Mouse (Mus musculus) forebrain, postnatal 0 days (tissue): ENCODE measurements at regions not wholly inside any gene's neighbourhood (a gene's known extent, or its start where the extent isn't known, plus 50 kb on each side); places are given as distances from the start of the nearest gene placed in this dataset.
"Not testable (repeated sequence)": the region's sequence is repeated elsewhere in the genome, so short reads cannot be mapped to it uniquely, and the experiment has no call there.

Experiments used
- ATAC-seq: fragments of 200-750 bp; cut with Nextera tagmentation; 2 replicates; pipeline ENCODE4 v1.8.0; 2017; ENCODE audit warnings: mild to moderate bottlenecking, moderate library complexity
- DNase-seq: peaks from one replicate; pipeline ENCODE4 v3.0.0-alpha.2; 2015
- H3K27ac ChIP-seq: fragments of 300-500 bp; sonication (generic); 2 replicates; pipeline ENCODE4 v1.5.1; 2014; ENCODE audit warnings: low read depth, mild to moderate bottlenecking, antibody characterized with exemption, low read length, moderate library complexity, mixed read lengths
- H3K27me3 ChIP-seq: fragments of 300-500 bp; sonication (generic); 2 replicates; pipeline ENCODE4 v1.6.1; 2014; ENCODE audit warnings: mild to moderate bottlenecking, low read length, mixed read lengths; ENCODE audit not compliant: insufficient read depth
- H3K36me3 ChIP-seq: fragments of 300-500 bp; sonication (generic); 2 replicates; pipeline ENCODE4 v1.6.1; 2014; ENCODE audit warnings: mild to moderate bottlenecking, moderate library complexity; ENCODE audit not compliant: insufficient read depth
- H3K4me1 ChIP-seq: fragments of 300-500 bp; sonication (generic); 2 replicates; pipeline ENCODE4 v1.6.1; 2014; ENCODE audit warnings: antibody characterized with exemption; ENCODE audit not compliant: insufficient read depth
- H3K4me2 ChIP-seq: fragments of 300-500 bp; sonication (generic); 2 replicates; pipeline ENCODE4 v1.6.1; 2014; ENCODE audit warnings: low read depth, mild to moderate bottlenecking, moderate library complexity
- H3K4me3 ChIP-seq: fragments of 300-500 bp; sonication (generic); 2 replicates; pipeline ENCODE4 v1.5.1; 2014; ENCODE audit warnings: low read depth, low read length, mixed read lengths
- H3K9ac ChIP-seq: fragments of 300-500 bp; sonication (generic); 2 replicates; pipeline ENCODE4 v1.6.1; 2014; ENCODE audit warnings: mild to moderate bottlenecking
- H3K9me3 ChIP-seq: fragments of 300-500 bp; sonication (generic); 2 replicates; pipeline ENCODE4 v1.6.1; 2016; ENCODE audit warnings: low read length
- CTCF ChIP-seq: sonication (generic); IDR thresholded peaks from 2 replicates; pipeline ENCODE4 v1.5.1; 2016; ENCODE audit warnings: antibody characterized with exemption, control low read depth, low read depth
- WGBS: fragments of 180-500 bp; shearing (Covaris S2); extraction: QIAGEN DNeasy Blood & Tissue Kit; methylation state at CpG from one replicate; pipeline ENCODE4 v1.1.7; 2014; 5-methylcytosine and 5-hydroxymethylcytosine counted together

DNA sequence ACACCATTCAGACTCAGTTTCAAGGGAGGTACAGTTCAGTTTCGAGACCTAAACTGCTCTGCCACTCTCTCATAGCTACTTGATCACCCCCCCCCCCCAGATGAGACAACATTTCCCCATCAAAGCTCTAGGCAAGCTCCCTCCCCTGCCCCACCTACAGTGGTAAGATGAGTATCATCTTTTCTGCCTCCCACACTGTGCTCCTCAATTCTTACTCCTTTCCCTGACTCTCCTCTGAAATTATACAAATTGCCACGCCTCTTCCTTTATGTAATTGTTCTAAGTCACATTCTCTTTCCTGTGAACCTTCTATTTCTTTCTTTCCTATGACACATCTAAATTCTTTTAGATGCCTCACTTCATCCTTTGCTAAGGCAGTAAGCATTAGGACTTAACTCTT lies 321.6 kb downstream of the Htr1b start:
- Histone ChIP-seq H3K4me1 (no peaks in the 10 kb centered on the region), H3K27me3 (no peaks in the 10 kb centered on the region), H3K27ac (no peak overlapping the region), H3K9me3 (no peaks in the 10 kb centered on the region), H3K4me2 (no peak overlapping the region), H3K4me3 (no peak overlapping the region), H3K9ac (no peak overlapping the region), H3K36me3 (no peaks in the 10 kb centered on the region)
- DNase-seq (no peak), ATAC-seq (no peak)
- no peak for TF ChIP-seq CTCF
- WGBS, result 90% methylated on average over 2 of the region's 2 CpGs

DNA sequence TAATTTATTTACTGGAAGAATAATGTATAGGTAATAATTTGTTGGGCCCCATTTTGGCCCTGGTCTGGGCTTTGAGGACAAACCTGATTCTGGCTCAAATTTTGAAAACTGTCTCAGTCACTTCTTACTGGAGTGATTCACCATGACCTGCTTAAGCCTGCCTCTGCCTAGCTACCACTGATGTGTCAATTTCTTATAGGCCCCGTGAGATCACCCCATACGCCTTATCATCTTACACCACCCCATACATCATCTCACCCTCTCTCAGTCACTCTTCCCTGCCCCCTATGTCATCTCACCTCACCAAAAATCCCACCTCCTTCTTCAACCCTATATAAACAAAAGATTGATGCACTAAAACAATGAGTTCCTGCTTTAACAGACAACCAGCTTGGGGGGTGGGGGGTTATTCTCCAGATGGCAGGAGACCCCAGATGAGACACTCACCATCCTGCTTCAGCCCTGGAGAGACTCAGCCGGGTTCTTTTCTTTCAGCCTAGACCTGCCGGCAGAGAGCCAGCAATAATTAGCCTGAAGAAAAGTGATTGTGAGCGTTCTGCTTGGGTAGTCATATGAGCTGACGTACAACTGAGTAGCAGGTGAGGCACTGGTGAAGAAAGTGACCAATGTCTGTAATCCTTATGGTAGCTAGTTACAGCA lies 325.0 kb downstream of the Htr1b start:
- no peak for ATAC-seq
- H3K9me3 ChIP-seq, result no peaks in the 10 kb centered on the region
- H3K27me3 ChIP-seq, result no peaks in the 10 kb centered on the region

DNA sequence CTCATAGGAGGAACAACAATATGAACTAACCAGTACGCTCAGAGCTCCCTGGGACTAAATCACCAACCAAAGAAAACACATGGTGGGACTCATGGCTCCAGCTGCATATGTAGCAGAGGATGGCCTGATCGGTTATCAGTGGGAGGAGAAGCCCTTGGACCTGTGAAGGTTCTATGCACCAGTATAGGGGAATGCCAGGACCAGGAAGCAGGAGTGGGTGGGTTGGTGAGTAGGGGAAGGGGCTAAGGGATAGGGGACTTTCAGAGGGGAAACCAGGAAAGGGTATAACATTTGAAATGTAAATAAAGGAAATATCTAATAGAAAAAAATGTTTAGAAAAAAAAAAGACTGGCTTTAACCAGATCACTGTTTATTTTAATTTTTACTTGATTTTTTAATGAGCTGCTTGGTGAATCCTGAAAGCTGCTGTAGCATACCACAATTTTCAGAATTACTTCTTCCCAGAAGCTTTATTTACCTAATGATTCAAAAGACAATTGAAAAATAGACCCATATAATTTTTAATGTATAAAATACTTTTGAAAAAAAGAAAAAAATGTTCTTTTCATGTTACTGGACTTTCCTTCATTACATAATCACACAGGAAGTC lies 328.1 kb downstream of the Htr1b start:
- no peak for ATAC-seq
- Histone ChIP-seq H3K27me3 (no peaks in the 10 kb centered on the region), H3K9me3 (no peaks in the 10 kb centered on the region), H3K4me2 (no peak overlapping the region), H3K36me3 (no peaks in the 10 kb centered on the region), H3K9ac (no peak overlapping the region), H3K4me1 (no peaks in the 10 kb centered on the region), H3K27ac (no peak overlapping the region), H3K4me3 (no peak overlapping the region)
- no peak for DNase-seq
- no peak for TF ChIP-seq CTCF
- 96% methylated on average over 2 of the region's 2 CpGs for WGBS

More for the DNA sequence above, 325.0 kb downstream of the Htr1b start:
- Histone ChIP-seq H3K36me3 (no peaks in the 10 kb centered on the region), H3K4me2 (no peak overlapping the region), H3K4me3 (no peak overlapping the region), H3K9ac (no peak overlapping the region), H3K27ac (no peak overlapping the region), H3K4me1 (no peaks in the 10 kb centered on the region)
- DNase-seq, result no peak
- WGBS, result 66% methylated on average over 6 of the region's 6 CpGs
- TF ChIP-seq CTCF, result no peak

DNA sequence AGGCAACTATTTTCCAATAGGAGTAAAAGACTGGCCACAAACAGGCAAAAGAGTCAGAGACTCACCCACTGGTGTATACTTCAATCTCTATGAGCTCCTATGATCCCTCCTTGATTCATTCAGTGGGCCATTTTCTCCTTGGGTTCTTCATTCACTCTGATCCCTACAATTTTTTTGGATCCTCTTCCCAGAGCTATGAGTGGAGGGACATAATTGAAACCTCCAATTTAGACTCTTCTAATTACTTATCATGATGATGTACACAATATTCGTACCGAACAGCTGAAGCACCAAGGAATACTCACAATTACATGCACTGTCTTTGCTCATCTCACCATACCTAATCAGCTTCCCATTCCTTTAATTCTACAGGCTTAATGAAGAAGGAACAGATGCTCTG lies 357.9 kb downstream of the Htr1b start:
- H3K4me2 ChIP-seq, result no peak overlapping the region
- H3K27me3 ChIP-seq, result no peaks in the 10 kb centered on the region
- no peak overlapping the region for H3K27ac ChIP-seq
- ATAC-seq (no peak), DNase-seq (no peak)
- H3K36me3 ChIP-seq, result no peaks in the 10 kb centered on the region
- H3K4me3 ChIP-seq, result no peak overlapping the region
- H3K9me3 ChIP-seq, result no peaks in the 10 kb centered on the region
- H3K4me1 ChIP-seq, result no peaks in the 10 kb centered on the region
- no peak for TF ChIP-seq CTCF
- WGBS, result 73% methylated on average over 2 of the region's 2 CpGs
- H3K9ac ChIP-seq, result no peak overlapping the region

DNA sequence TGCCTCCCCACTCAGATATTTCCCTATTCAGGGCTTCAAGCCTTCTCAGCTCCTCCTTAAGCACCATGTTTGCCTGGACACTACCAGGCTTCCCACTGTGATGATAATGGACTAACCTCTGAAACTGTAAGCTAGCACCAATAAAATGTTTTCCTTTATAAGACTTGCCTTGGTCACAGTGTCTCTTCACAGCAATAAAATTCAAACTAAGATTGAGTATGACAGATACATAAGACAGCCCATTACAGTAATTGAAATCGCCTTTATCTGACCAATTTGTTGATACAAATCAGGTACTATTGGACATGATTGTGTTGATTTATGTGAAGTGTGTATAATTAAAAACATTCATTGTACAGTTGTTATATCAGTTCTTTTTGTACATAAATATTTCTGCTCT lies 358.3 kb downstream of the Htr1b start:
- Histone ChIP-seq H3K4me3 (no peak overlapping the region), H3K4me1 (no peaks in the 10 kb centered on the region), H3K9me3 (no peaks in the 10 kb centered on the region), H3K9ac (no peak overlapping the region), H3K36me3 (no peaks in the 10 kb centered on the region), H3K27me3 (no peaks in the 10 kb centered on the region), H3K4me2 (no peak overlapping the region), H3K27ac (no peak overlapping the region)
- 81% methylated on average over 1 of the region's 1 CpGs for WGBS
- TF ChIP-seq CTCF, result no peak
- DNase-seq, result no peak
- ATAC-seq, result no peak

DNA sequence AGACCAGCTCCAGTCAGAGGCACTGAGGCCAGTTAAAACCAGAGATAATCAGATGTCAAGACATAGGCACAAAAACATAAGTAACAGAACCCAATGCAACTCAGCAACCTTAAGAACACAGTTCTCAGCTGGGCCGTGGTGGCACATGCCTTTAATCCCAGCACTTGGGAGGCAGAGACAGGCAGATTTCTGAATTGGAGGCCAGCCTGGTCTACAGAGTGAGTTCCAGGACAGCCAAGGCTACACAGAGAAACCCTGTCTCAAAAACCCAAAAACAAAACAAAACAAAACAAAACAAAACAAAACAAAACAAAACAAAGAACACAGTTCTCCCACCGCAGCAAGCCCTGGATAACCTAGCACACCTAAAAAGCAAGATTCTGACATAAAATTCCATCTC lies 408.7 kb downstream of the Htr1b start:
- not testable (repeated sequence) for H3K9me3 ChIP-seq, H3K27me3 ChIP-seq, H3K4me3 ChIP-seq, H3K4me1 ChIP-seq, H3K4me2 ChIP-seq, H3K9ac ChIP-seq, H3K27ac ChIP-seq, H3K36me3 ChIP-seq, DNase-seq, ATAC-seq
- WGBS, result 93% methylated on average over 2 of the region's 2 CpGs

DNA sequence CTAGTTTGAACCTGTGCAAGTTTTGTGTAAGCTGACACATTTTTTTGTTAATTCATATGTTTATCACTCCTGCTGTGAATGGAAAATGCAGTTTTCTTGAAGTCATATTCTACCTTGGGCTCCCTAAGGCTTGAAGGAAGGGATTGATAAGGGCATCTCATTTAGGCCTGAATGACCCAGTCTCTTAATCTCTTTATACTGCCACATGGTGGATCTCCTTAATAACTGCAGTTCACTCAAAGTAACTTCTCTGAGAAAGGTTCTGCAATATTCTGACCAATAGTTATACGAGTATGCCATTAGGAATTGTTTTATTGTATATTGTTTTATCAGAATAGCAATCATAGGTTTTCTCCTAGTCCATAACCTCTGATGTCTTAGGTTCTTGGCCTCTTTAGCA lies 415.7 kb downstream of the Htr1b start:
- 84% methylated on average over 1 of the region's 1 CpGs for WGBS
- ATAC-seq, result no peak
- no peak overlapping the region for H3K27ac ChIP-seq
- no peak overlapping the region for H3K9ac ChIP-seq
- H3K9me3 ChIP-seq, result 0 out of 2 replicates have a peak, but pooled peaks cover 8% of the 10 kb centered on the region
- no peak overlapping the region for H3K4me2 ChIP-seq
- DNase-seq, result no peak
- no peaks in the 10 kb centered on the region for H3K4me1 ChIP-seq
- H3K4me3 ChIP-seq, result no peak overlapping the region
- H3K27me3 ChIP-seq, result no peaks in the 10 kb centered on the region
- peak; percentile 12; the same call in 1 of the 2 replicates for TF ChIP-seq CTCF
- no peaks in the 10 kb centered on the region for H3K36me3 ChIP-seq
